Mouse (Mus musculus) frontal cortex, adult (tissue): ENCODE results near the gene Them7.

ENCODE experiments used
- ATAC-seq: cut with Nextera tagmentation; 2 replicates; pipeline ENCODE4 v1.9.2; 2017; ENCODE audit warnings: mild to moderate bottlenecking, moderate library complexity, mixed read lengths; ENCODE audit not compliant: low TSS enrichment

Gene Them7

GRCm38 (mm10) chr2:105375705-105376104, 151.6 kb downstream of the Them7 start:
- ATAC-seq = no peak

- ATAC-seq = no peak
Observed at GRCm38 (mm10) chr2:105379682-105380081, 155.6 kb downstream of the Them7 start.

GRCm38 (mm10) chr2:105380757-105381319, 156.7 kb downstream of the Them7 start:
- no peak for ATAC-seq

- peak; percentile 96 for ATAC-seq
Observed at GRCm38 (mm10) chr2:105383063-105383462, 158.9 kb downstream of the Them7 start.

DNA sequence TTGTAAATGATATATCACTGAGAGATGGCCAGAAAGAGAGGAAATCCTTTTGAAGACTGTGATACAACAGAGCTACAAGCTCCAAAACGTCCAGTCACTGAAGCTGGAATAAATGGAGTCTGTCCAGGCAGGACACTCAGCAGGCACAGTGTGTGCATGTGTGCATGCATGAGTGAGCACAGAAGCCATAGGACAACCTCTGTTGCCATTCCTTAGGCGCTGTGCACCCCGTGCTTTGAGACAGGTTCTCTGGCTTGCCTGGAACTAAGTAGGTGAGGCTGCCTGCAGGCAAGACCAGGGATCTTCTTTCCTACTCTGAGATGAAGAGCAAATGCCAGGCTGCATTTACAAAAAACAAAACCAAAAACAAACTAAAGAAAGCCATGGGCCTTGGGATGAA, 160.9 kb downstream of the Them7 start:
- no peak for ATAC-seq

DNA sequence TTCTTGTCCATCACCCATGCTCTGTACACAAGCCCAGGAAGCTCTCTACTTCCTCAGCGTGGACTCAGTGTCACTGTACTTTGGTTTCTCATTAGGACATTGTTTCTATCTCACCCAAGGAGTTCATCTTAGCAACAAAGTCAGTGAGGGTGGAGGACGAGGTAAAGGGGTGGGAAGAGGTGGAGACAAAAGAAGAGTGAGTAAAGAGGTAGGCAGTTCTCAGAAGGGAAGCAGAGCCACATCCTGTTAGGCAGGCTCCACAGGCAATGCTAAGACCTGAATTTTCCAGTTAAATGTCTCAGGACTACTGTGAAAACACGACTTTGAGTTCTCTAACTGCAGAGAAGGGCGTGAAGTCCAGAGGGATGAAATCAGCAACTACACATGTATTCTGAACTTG, 162.3 kb downstream of the Them7 start:
- ATAC-seq = no peak

DNA sequence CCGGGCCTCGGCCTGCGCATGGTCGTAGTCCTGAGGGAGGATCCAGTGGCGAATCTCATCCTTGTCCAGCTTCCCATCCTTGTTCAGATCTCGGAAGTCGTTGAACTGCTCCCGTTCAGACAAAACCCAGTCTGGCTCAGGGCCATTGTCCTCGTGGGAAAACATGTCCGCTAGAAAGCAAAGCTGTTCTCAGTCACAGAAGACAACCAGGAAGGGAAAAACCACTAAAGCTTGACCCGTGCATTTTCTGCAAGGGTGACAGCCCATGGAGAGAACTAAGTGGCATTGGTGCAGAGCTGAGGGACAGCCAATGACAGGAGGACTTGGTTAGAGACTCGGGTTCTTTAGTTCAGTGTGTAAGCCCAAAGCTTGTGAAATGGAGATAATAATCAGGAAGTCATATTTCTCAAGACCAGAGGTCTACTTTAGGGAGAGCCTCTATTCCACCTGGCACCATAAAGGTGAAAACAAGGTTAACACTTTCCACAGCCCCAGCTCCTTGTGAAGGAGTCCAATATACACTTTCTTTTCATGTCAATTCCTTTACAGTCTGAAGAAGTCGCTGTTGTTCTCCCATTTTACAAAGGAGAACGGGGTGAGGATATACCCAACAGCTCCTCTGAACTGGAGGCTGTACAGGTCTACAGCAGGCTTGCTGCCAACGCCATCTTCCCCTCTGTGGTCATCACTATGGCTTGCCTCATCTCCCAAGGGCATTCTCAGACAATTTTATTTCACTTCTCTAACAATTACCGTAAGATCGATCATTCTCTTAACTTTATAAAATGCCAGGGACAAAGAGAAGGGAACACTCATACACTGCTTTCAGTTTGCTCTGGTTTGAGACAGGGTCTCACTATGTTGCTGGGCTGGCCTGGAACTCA, 165.1 kb downstream of the Them7 start:
- ATAC-seq = no peak

GRCm38 (mm10) chr2:105390653-105391413, 166.7 kb downstream of the Them7 start:
- no peak for ATAC-seq

GRCm38 (mm10) chr2:105391414-105391784, 167.3 kb downstream of the Them7 start:
- no peak for ATAC-seq

DNA sequence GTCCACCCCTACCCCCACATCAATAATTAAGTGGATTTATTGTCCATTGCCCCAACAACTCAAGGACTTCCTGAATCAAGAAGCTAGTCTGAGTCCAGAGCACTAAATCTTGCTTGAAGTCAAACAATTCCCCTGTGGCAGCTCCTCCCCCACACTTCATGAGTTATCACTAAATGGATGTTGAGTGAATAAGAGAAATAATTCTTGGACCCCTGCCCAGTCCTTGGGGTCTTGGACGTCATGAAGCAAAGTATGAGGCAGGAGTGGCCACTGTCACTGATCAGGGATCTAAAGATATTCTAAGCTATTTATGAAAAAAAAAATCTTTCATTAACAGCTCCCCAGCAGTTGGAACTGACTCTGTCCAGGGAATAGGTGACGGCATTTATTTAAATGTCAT, 168.4 kb downstream of the Them7 start:
- no peak for ATAC-seq

GRCm38 (mm10) chr2:105394375-105394774, 170.3 kb downstream of the Them7 start:
- ATAC-seq = no peak

DNA sequence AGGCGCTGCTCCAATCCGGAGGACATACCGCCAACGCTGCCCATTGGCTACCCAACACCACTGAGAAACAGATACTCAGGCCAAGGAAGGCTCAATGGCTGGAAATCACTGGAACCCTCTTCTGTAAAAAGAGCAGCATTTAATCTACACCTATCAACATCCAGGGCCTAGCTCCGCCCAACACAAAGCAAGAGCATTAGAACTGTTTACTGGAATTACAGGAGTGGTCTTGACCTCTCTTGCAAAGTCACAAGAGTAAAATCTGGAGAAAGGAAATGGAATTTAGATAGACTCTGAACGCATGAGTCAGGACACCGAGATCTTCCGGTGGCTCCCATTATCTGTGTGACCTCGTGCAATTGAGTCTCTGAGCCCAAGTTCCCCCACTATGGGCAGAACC, 171.9 kb downstream of the Them7 start:
- ATAC-seq = no peak

DNA sequence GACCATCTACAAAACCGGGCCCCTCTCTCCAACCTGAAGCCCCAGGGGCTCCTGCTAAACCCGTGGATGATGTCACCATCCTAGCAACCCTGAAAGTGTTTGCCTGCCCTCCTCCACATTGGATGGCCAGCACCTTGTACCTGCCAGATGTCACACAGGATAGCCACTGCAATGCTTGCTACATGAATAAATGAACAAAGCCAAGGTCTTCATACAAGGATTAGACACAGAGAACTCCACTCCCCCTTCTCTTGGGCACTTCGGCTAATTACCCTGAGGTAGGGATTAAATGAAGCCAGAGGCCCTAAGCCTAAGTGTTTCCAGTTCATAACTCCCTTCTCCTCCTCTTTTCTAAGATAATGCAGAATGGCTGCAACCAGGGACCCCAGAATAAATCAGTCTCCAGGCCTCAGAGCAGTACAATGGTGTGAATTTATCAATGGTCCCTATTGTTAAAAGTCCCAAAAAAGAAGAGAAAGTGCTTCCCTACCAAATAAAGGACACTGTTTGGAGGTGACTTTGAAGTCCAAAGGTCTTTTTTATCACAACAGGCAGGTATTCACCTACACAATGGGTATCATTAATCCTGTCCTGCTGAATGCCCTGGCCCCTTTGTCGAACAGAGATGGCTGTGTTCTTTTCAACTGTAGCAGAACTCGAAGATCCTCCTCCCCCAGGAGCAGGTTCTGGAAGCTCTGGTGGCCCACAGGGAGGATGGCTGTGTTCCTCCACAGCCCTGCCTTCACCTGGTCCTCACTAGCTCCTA, 173.5 kb downstream of the Them7 start:
- ATAC-seq = no peak

- ATAC-seq = peak; percentile 68
Observed at GRCm38 (mm10) chr2:105398636-105399084, 174.5 kb downstream of the Them7 start.

GRCm38 (mm10) chr2:105399085-105399891, 175.2 kb downstream of the Them7 start, which contains the start of gene Rcn1:
Rcn1 (minus strand) TSS chr2:105399319.
- ATAC-seq = peak; percentile 83

GRCm38 (mm10) chr2:105400558-105400957, 176.4 kb downstream of the Them7 start:
- ATAC-seq = no peak

GRCm38 (mm10) chr2:105402180-105402579, 178.1 kb downstream of the Them7 start:
- ATAC-seq = no peak

- ATAC-seq = peak; percentile 65
Observed at GRCm38 (mm10) chr2:105408511-105408910, 184.4 kb downstream of the Them7 start.

DNA sequence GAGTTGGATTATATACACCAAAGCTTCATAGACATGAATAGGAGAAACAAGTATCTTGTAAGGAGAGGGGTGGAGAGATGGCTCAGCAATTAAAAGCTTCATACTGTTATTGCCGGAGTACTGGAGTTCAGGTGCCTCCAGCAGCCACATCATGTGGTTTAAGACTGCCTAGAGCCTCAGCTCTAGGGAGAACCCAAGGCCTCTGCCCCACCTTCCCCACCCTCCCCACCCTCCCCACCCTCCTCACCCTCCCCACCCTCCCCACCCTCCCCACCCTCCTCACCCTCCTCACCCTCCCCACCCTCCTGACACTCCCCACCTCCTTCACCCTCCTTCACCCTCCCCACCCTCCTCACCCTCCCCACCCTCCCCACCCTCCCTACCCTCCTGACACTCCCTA, 185.1 kb downstream of the Them7 start:
- no peak for ATAC-seq

DNA sequence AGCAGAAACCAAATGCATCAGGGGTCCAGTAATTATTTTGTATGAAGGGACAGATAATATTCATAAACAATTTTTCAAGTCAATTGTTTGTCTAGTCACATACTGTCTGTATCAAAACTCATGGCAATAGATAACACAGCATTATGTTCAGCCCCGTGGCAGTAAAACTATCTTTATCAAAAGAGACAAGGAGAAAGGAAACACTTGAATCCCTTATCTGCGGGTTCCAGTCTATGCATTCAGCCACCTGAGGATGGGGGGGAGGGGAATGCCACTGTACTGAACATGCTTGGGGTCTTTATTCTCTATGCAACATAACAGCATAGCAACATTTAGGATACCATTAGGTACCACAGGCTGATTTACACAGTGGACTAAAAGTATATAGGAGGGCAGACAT, 190.2 kb downstream of the Them7 start:
- ATAC-seq = no peak
